Mouse (Mus musculus) lung, postnatal 0 days (tissue): ENCODE measurements at regions not wholly inside any gene's neighbourhood (a gene's known extent, or its start where the extent isn't known, plus 50 kb on each side); places are given as distances from the start of the nearest gene placed in this dataset.

Experiments used
- ATAC-seq: fragments of 200-750 bp; cut with Nextera tagmentation; 2 replicates; pipeline ENCODE4 v1.8.0; 2017; ENCODE audit warnings: moderate library complexity
- DNase-seq: peaks from one replicate; pipeline ENCODE4 v3.0.0-alpha.2; 2016; ENCODE audit warnings: low spot score
- H3K27ac ChIP-seq: fragments of 300-500 bp; sonication (generic); 2 replicates; pipeline ENCODE4 v1.5.1; 2014; ENCODE audit warnings: antibody characterized with exemption, mild to moderate bottlenecking, low read length, mixed read lengths
- H3K27me3 ChIP-seq: fragments of 300-500 bp; sonication (generic); replicated peaks from 2 replicates; pipeline ENCODE4 v1.6.1; 2014; ENCODE audit warnings: low read length, mixed read lengths; ENCODE audit not compliant: insufficient read depth
- H3K36me3 ChIP-seq: fragments of 300-500 bp; sonication (generic); 2 replicates; pipeline ENCODE4 v1.6.1; 2014; ENCODE audit warnings: low read length, mixed read lengths; ENCODE audit not compliant: insufficient read depth
- H3K4me1 ChIP-seq: fragments of 300-500 bp; sonication (generic); 2 replicates; pipeline ENCODE4 v1.6.1; 2014; ENCODE audit warnings: antibody characterized with exemption, low read depth, low read length, mixed read lengths; ENCODE audit not compliant: insufficient read depth
- H3K4me2 ChIP-seq: fragments of 300-500 bp; sonication (generic); replicated peaks from 2 replicates; pipeline ENCODE4 v1.6.1; 2014; ENCODE audit warnings: low read depth, mild to moderate bottlenecking, low read length, moderate library complexity, mixed read lengths
- H3K4me3 ChIP-seq: fragments of 300-500 bp; sonication (generic); 2 replicates; pipeline ENCODE4 v1.5.1; 2014; ENCODE audit warnings: low read depth, low read length
- H3K9ac ChIP-seq: fragments of 300-500 bp; sonication (generic); replicated peaks from 2 replicates; pipeline ENCODE4 v1.6.1; 2014; ENCODE audit warnings: low read depth, mild to moderate bottlenecking
- H3K9me3 ChIP-seq: fragments of 300-500 bp; sonication (generic); 2 replicates; pipeline ENCODE4 v1.6.1; 2016; ENCODE audit warnings: low read length, mixed read lengths
- CTCF ChIP-seq: IDR thresholded peaks from 2 replicates; pipeline ENCODE4 v1.5.1; 2016; ENCODE audit warnings: antibody characterized with exemption, mild to moderate bottlenecking
- EP300 ChIP-seq: IDR thresholded peaks from 2 replicates; pipeline ENCODE4 v1.6.1; 2016; ENCODE audit warnings: antibody characterized with exemption, mild to moderate bottlenecking, control low read depth
- WGBS: fragments of 180-500 bp; shearing (Covaris S2); extraction: QIAGEN DNeasy Blood & Tissue Kit; methylation state at CpG from one replicate; pipeline ENCODE4 v1.1.7; 2014; 5-methylcytosine and 5-hydroxymethylcytosine counted together

GRCm38 (mm10) chr3:105191830-105192229 is 125.2 kb downstream of the 4930564D02Rik start:
- 23% methylated on average over 7 of the region's 7 CpGs for WGBS
- Histone ChIP-seq H3K9me3 (no peaks in the 10 kb centered on the region), H3K36me3 (no peaks in the 10 kb centered on the region), H3K4me3 (no peak overlapping the region), H3K27me3 (no peaks in the 10 kb centered on the region), H3K4me2 (no peak overlapping the region), H3K27ac (no peak overlapping the region), H3K4me1 (no peaks in the 10 kb centered on the region), H3K9ac (no peak overlapping the region)
- TF ChIP-seq CTCF (no peak), EP300 (no peak)
- DNase-seq: no peak
- ATAC-seq: no peak

GRCm38 (mm10) chr3:105200735-105201134 is 134.1 kb downstream of the 4930564D02Rik start:
- ATAC-seq (no peak), DNase-seq (no peak)
- Histone ChIP-seq H3K27me3 (no peaks in the 10 kb centered on the region), H3K4me3 (no peak overlapping the region), H3K9me3 (no peaks in the 10 kb centered on the region), H3K4me1 (no peaks in the 10 kb centered on the region), H3K9ac (no peak overlapping the region), H3K4me2 (no peak overlapping the region), H3K36me3 (no peaks in the 10 kb centered on the region), H3K27ac (no peak overlapping the region)
- TF ChIP-seq CTCF: no peak
- no peak for TF ChIP-seq EP300
- 72% methylated on average over 3 of the region's 3 CpGs for WGBS

- no peak overlapping the region for H3K9ac ChIP-seq
- TF ChIP-seq EP300: no peak
- no peak for TF ChIP-seq CTCF
- H3K4me3 ChIP-seq: no peak overlapping the region
- DNase-seq: no peak
- no peak for ATAC-seq
- 42% methylated on average over 5 of the region's 5 CpGs for WGBS
- H3K9me3 ChIP-seq: no peaks in the 10 kb centered on the region
- no peaks in the 10 kb centered on the region for H3K27me3 ChIP-seq
- no peak overlapping the region for H3K27ac ChIP-seq
- no peaks in the 10 kb centered on the region for H3K4me1 ChIP-seq
- no peak overlapping the region for H3K4me2 ChIP-seq
- no peaks in the 10 kb centered on the region for H3K36me3 ChIP-seq
These were observed 142.5 kb downstream of the 4930564D02Rik start for GRCm38 (mm10) chr3:105209164-105209563.

- Histone ChIP-seq H3K4me2 (no peak overlapping the region), H3K9me3 (no peaks in the 10 kb centered on the region), H3K9ac (no peak overlapping the region), H3K4me1 (no peaks in the 10 kb centered on the region), H3K27ac (no peak overlapping the region), H3K27me3 (no peaks in the 10 kb centered on the region), H3K36me3 (no peaks in the 10 kb centered on the region), H3K4me3 (no peak overlapping the region)
- WGBS: 92% methylated on average over 1 of the region's 1 CpGs
- TF ChIP-seq EP300 (no peak), CTCF (no peak)
- ATAC-seq (no peak), DNase-seq (no peak)
These were observed 144.4 kb downstream of the 4930564D02Rik start for GRCm38 (mm10) chr3:105211023-105211422.

GRCm38 (mm10) chr3:105211726-105212125 is 145.1 kb downstream of the 4930564D02Rik start:
- Histone ChIP-seq H3K27ac (no peak overlapping the region), H3K4me3 (no peak overlapping the region), H3K4me1 (no peaks in the 10 kb centered on the region), H3K4me2 (no peak overlapping the region), H3K27me3 (no peaks in the 10 kb centered on the region), H3K36me3 (no peaks in the 10 kb centered on the region), H3K9ac (no peak overlapping the region), H3K9me3 (no peaks in the 10 kb centered on the region)
- DNase-seq (no peak), ATAC-seq (no peak)
- no peak for TF ChIP-seq CTCF
- no peak for TF ChIP-seq EP300
- WGBS: 60% methylated on average over 3 of the region's 3 CpGs

GRCm38 (mm10) chr3:105214867-105215266 is 148.2 kb downstream of the 4930564D02Rik start:
- TF ChIP-seq EP300 (no peak), CTCF (no peak)
- Histone ChIP-seq H3K9me3 (no peaks in the 10 kb centered on the region), H3K36me3 (no peaks in the 10 kb centered on the region), H3K4me2 (no peak overlapping the region), H3K4me3 (no peak overlapping the region), H3K9ac (no peak overlapping the region), H3K27me3 (no peaks in the 10 kb centered on the region), H3K4me1 (no peaks in the 10 kb centered on the region), H3K27ac (no peak overlapping the region)
- WGBS: 21% methylated on average over 4 of the region's 4 CpGs
- DNase-seq: no peak
- no peak for ATAC-seq

GRCm38 (mm10) chr3:105215729-105216128 is 149.1 kb downstream of the 4930564D02Rik start:
- H3K27me3 ChIP-seq: no peaks in the 10 kb centered on the region
- no peaks in the 10 kb centered on the region for H3K36me3 ChIP-seq
- no peak for TF ChIP-seq CTCF
- TF ChIP-seq EP300: no peak
- H3K27ac ChIP-seq: no peak overlapping the region
- ATAC-seq (no peak), DNase-seq (no peak)
- no peaks in the 10 kb centered on the region for H3K9me3 ChIP-seq
- 55% methylated on average over 7 of the region's 7 CpGs for WGBS
- H3K4me2 ChIP-seq: no peak overlapping the region
- H3K9ac ChIP-seq: no peak overlapping the region
- no peaks in the 10 kb centered on the region for H3K4me1 ChIP-seq
- no peak overlapping the region for H3K4me3 ChIP-seq
